In genomic region chr19:39006715-39007114, GRCm38 (mm10) we compare ENCODE assay signal across 23 mouse cellular contexts. TPM values are rescaled to one million over a fixed set of nuclear protein-coding genes. Genes with fewer than 3 reads are reported as not detected.
DNase-seq lines count a peak whose midpoint lies in the region; ATAC-seq and TF ChIP-seq lines count a peak whose summit lies in the region.
"Had no signal": no experiment of that assay in that cellular context is flagged by ENCODE, and none has a peak within 500 bp of the region (broad histone marks: within the 10 kb centered on the region; RNA-seq: fewer than 3 reads in every experiment).

Cyp2c55 (plus strand) TSS chr19:39007019.

- H3K4me3 ChIP-seq in liver, adult 2 months (ENCODE audit: insufficient read depth, low read depth, low read length), result no peak within 1 kb of the TSS
- no peak within 1 kb of the TSS for H3K4me3 ChIP-seq in liver, embryonic 12.5 days
- no peak within 1 kb of the TSS for H3K4me3 ChIP-seq in stomach, postnatal 0 days (ENCODE audit: low read depth, low read length)
- H3K4me3 ChIP-seq: embryonic facial prominence, embryonic 10.5 days; embryonic facial prominence, embryonic 12.5 days; forebrain, embryonic 13.5 days; forebrain, embryonic 15.5 days had no signal

- no peak within 1 kb of the TSS for H3K27ac ChIP-seq in liver, adult 2 months (replicated peaks; ENCODE audit: insufficient read depth, low read depth, low read length)
- no peak within 1 kb of the TSS for H3K27ac ChIP-seq in liver, embryonic 12.5 days
- no peak within 1 kb of the TSS for H3K27ac ChIP-seq in stomach, postnatal 0 days (replicated peaks)
- H3K27ac ChIP-seq: embryonic facial prominence, embryonic 10.5 days; embryonic facial prominence, embryonic 12.5 days; forebrain, embryonic 13.5 days; forebrain, embryonic 15.5 days had no signal

- TF ChIP-seq CTCF in liver, adult 2 months (IDR thresholded peaks at IDR 0.05; ENCODE audit: low read depth, low read length), result no peak
- TF ChIP-seq CTCF in stomach, postnatal 0 days (IDR thresholded peaks at IDR 0.05; ENCODE audit: low read depth), result no peak

- H3K79me2 ChIP-seq in liver, adult 2 months (ENCODE audit: control insufficient read depth, insufficient read depth, low read length), result no peaks in the 10 kb centered on the region; the same call in 1 of the 2 replicates

- ATAC-seq in liver, embryonic 12.5 days, result no peak
- ATAC-seq in stomach, postnatal 0 days (ENCODE audit: low FRiP score, low TSS enrichment), result no peak
- ATAC-seq: forebrain, embryonic 13.5 days; forebrain, embryonic 15.5 days had no signal

- no peak for TF ChIP-seq EP300 in stomach, postnatal 0 days (optimal IDR thresholded peaks at IDR 0.05)

- no peak within 1 kb of the TSS for H3K4me2 ChIP-seq in liver, embryonic 12.5 days
- H3K4me2 ChIP-seq in stomach, postnatal 0 days (replicated peaks; ENCODE audit: low read depth), result no peak within 1 kb of the TSS
- H3K4me2 ChIP-seq: embryonic facial prominence, embryonic 12.5 days; forebrain, embryonic 13.5 days; forebrain, embryonic 15.5 days had no signal

- no peak for TF ChIP-seq POLR2A in liver, adult 2 months (IDR thresholded peaks at IDR 0.05; ENCODE audit: extremely low read depth, insufficient read depth, low read length)

- H3K9ac ChIP-seq in liver, adult 2 months (ENCODE audit: low read depth, low read length), result no peak within 1 kb of the TSS
- no peak within 1 kb of the TSS for H3K9ac ChIP-seq in liver, embryonic 12.5 days
- no peak within 1 kb of the TSS for H3K9ac ChIP-seq in stomach, postnatal 0 days (ENCODE audit: low read length)
- H3K9ac ChIP-seq: embryonic facial prominence, embryonic 12.5 days; forebrain, embryonic 13.5 days; forebrain, embryonic 15.5 days had no signal

- peak; percentile 82 for DNase-seq in liver, adult 2 months (ENCODE audit: extremely low read depth, low read depth, low spot score)
- peak; percentile 71 for DNase-seq in large intestine, adult 2 months (ENCODE audit: low read depth, low spot score)
- DNase-seq in stomach, postnatal 0 days (ENCODE audit: low spot score), result no peak
- DNase-seq in c-Kit-positive CD71-positive TER-119-positive erythroid progenitor cells, embryonic 14.5 days (ENCODE audit: low spot score), result no peak
- DNase-seq in layer of hippocampus, postnatal 36 days, result no peak
- DNase-seq: adrenal gland, adult 2 months; adrenal gland, postnatal 10 days; adrenal gland, postnatal 25 days; cerebellum, adult 11-12 months; cerebellum, adult 2 months; cerebellum, adult 9-10 months; cerebellum, postnatal 10 days; cerebellum, postnatal 25 days had no signal

- no peaks in the 10 kb centered on the region for H3K9me3 ChIP-seq in liver, embryonic 12.5 days (replicated peaks)
- H3K9me3 ChIP-seq in stomach, postnatal 0 days (ENCODE audit: control insufficient read depth, low read length), result no peaks in the 10 kb centered on the region
- H3K9me3 ChIP-seq: embryonic facial prominence, embryonic 10.5 days; embryonic facial prominence, embryonic 12.5 days; forebrain, embryonic 13.5 days; forebrain, embryonic 15.5 days had no signal

- no peaks in the 10 kb centered on the region for H3K36me3 ChIP-seq in liver, adult 2 months (ENCODE audit: control insufficient read depth, insufficient read depth, low read length)
- no peaks in the 10 kb centered on the region for H3K36me3 ChIP-seq in liver, embryonic 12.5 days
- no peaks in the 10 kb centered on the region for H3K36me3 ChIP-seq in stomach, postnatal 0 days (ENCODE audit: control insufficient read depth, insufficient read depth, low read length)
- H3K36me3 ChIP-seq: embryonic facial prominence, embryonic 10.5 days; embryonic facial prominence, embryonic 12.5 days; forebrain, embryonic 15.5 days had no signal

- no peaks in the 10 kb centered on the region for H3K27me3 ChIP-seq in liver, adult 2 months (ENCODE audit: control insufficient read depth, insufficient read depth, low read length)
- no peaks in the 10 kb centered on the region for H3K27me3 ChIP-seq in liver, embryonic 12.5 days (replicated peaks)
- H3K27me3 ChIP-seq in stomach, postnatal 0 days (ENCODE audit: control insufficient read depth, insufficient read depth, low read length), result no peaks in the 10 kb centered on the region
- H3K27me3 ChIP-seq: embryonic facial prominence, embryonic 12.5 days; forebrain, embryonic 13.5 days; forebrain, embryonic 15.5 days had no signal

- peaks cover 11% of the 10 kb centered on the region for H3K4me1 ChIP-seq in liver, adult 2 months (ENCODE audit: control insufficient read depth, insufficient read depth, low read length)
- no peaks in the 10 kb centered on the region for H3K4me1 ChIP-seq in liver, embryonic 12.5 days
- no peaks in the 10 kb centered on the region for H3K4me1 ChIP-seq in stomach, postnatal 0 days (replicated peaks; ENCODE audit: control insufficient read depth, insufficient read depth)
- H3K4me1 ChIP-seq: embryonic facial prominence, embryonic 10.5 days; embryonic facial prominence, embryonic 12.5 days; forebrain, embryonic 13.5 days; forebrain, embryonic 15.5 days had no signal

RNA-seq across cellular contexts. Expression of gene Cyp2c55, which starts in this region (rescaled TPM):
- 17.3 and 55.8 TPM in 2 replicates for total RNA-seq in liver, adult 2 months (2014; rRNA removed)
- 3.5 and 11.6 TPM in 2 replicates for polyA plus RNA-seq in liver, adult 2 months (2012; rRNA removed)
- polyA plus RNA-seq in liver, embryonic 12.5 days (2016; fragmentation: Nextera tagmentation; extraction: Ambion mirVana), result not detected in 2 replicates
- polyA plus RNA-seq in large intestine, adult 2 months (2012; rRNA removed), result 0.93 and 13.1 TPM in 2 replicates
- 55.0 and 59.3 TPM in 2 replicates for polyA plus RNA-seq in stomach, postnatal 0 days (2015; fragmentation: Nextera tagmentation; extraction: Ambion mirVana)
- total RNA-seq in layer of hippocampus, postnatal 36 days (2021), result under 1 TPM; 0.51 to 0.55 TPM
- total RNA-seq: MEL had no signal
- polyA plus RNA-seq: C2C12; cerebellum, adult 2 months; cortical plate, adult 2 months; embryonic facial prominence, embryonic 10.5 days; embryonic facial prominence, embryonic 12.5 days; embryonic facial prominence, embryonic 14.5 days; forebrain, embryonic 11.5 days; forebrain, embryonic 13.5 days; forebrain, embryonic 15.5 days had no signal

Comparison
In these comparisons a context has a peak if more than half of its experiments do, and no peak if none do; other contexts are left out.
1. RNA of gene Cyp2c55 (total RNA-seq): 17.3 to 55.8 TPM in liver, adult 2 months; 0.51 to 0.55 TPM in layer of hippocampus, postnatal 36 days; every median in the first group is over 10 times any median in the second.
2. DNase-seq: peak in liver, adult 2 months (single experiment) and large intestine, adult 2 months (single experiment); none in stomach, postnatal 0 days (single experiment), c-Kit-positive CD71-positive TER-119-positive erythroid progenitor cells, embryonic 14.5 days (single experiment) and layer of hippocampus, postnatal 36 days (0 of 2).